Mouse (Mus musculus) central nervous system, embryonic 14 days (tissue): ENCODE results near the gene 2310030G06Rik. TPM values are rescaled to one million over a fixed set of nuclear protein-coding genes. Genes with fewer than 3 reads are reported as not detected.

Experiments used
- polyA plus RNA-seq: library from polyadenylated mRNA; depleted of rRNA; stranded (reverse); fragments of >200 nt; gene quantifications from 2 replicates; pipeline ENCODE4 v1.2.3, GENCODE M21; 2012; rRNA removed

Gene 2310030G06Rik
- polyA plus RNA-seq, result 1.4 and 2.1 TPM in 2 replicates

DNA sequence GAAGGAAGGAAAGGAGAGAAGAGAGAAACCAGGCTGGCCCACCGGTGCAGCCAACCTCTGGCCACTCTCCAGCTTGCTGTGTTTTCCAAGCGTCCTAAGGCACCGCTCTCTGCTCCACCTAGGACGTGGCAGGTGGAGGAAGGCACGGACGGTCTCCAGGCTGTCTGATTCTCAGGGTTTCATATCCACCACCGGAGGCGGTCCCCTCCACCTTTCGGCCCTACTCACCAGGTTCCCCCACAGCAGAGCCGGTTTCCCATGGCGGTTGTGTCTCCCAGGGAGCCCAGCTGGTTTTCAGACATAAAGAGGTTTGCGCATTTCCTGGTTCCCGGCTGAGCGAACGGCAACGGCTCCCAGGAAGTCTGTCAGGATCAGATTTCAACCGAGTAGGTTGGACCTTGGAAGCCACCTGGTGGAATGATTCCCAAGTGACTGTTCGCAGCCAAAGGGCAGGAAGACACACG is at the start of gene 2310030G06Rik:
Gene 2310030G06Rik (minus strand): TSS at position 323 of the 464 bp plus-strand sequence.

DNA sequence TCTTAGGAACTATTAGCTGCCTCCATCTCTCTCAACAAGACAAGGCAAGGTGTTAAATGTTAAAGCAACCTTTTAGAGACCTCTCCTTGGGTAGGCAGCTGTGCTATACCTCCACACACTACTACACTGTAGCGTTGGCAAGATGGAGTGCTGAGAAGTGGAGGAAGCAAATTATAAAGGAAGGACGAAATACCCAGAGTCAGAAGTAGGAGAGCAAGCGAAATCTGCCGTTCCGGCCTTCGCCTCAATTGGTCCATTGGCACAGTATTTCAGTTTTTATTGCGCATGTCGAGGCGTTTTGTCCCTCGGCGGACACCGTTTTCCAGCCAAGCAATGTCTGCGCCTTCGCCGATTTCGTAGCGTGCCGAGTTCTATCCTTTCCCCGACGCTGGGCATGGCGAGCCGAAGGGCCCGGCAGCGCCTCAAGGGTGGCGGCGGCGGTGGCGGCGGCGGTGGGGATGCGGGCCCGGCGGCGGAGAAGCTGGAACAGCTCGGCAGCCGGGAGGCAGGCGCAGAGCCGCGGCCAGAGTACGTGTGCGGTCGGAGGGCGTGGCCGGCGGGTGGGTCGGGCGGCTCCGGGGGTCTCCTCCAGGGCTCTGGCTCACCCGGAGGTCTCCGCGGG is 28.8 kb upstream of the 2310030G06Rik start, which contains the start of the genes Alg9 and 1110032A03Rik:
Gene Alg9 (plus strand): TSS at position 29 of the 622 bp plus-strand sequence.
Gene 1110032A03Rik (minus strand): TSS at position 530 of the 622 bp plus-strand sequence.

DNA sequence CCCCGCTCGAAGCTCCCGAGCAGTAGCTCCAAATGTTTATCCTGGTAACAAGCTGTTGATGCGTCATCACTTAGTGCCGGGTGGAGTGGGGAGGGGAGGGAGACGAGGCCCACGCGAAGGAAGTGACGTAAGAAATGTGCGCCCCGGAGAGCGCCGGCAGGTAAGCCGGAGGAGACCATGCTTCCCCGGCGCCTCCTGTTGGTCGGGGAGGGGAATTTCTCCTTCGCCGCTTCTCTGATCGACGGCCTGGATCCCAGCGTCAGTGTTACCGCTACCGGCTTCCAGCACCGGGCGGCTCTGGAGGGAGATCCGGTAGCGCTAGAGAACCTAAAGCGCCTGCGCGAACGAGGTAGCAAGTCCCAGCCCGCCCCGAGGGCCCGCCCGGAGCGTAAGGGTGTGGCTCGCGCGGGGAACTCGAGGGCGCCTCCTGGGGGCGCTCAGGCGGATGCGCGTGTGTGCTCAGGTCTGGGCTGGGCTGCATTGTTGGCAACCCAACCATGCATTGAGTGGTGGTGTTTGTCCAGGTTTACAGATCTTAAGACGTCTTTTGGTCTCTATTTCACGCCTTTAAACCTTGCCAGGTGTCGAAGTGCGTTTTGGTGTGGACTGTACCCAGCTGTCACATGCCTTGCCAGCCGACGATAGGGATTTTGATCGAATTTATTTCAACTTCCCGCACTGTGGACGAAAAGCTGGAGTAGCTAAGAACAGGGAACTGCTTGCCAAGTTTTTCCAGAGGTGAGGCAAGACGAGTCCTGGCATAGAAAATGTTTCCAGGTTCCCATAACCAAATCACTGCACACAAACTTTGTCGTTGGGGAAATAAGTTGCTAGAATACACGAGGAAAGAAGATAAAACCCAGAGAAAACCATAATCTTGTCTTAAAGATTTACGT is 22.0 kb upstream of the 2310030G06Rik start, which contains the start of gene Fdxacb1:
Gene Fdxacb1 (plus strand): TSS at position 130 of the 896 bp plus-strand sequence.

DNA sequence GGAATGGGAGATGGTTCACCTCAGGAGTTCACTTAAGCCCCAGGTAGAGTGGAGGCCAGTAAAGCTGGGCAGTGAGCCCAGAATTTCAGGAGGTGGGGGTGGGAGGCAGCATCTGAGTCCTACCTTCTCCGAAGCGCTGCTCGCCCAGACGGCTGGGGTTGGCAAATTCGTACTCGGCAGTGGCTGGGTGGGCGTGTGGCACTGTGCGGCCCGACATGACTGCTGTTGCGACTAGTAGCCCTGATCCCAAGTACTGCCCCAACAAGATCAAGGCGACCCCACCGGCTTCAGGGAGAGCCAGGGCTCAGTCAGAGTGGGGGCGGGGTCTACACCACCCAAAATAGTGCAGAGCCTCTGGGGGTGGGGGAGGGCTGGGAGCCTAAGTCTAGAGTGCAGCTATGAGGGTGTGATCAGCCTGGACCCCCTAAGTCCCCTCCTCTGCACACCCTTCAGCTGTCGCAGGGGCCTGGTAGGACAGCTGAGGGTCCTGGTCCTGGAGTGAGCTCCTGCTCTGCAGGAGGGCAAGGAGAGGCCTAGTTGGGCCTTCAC is 5.8 kb upstream of the 2310030G06Rik start, which contains the start of gene Hspb2:
Gene Hspb2 (minus strand): TSS at position 301 of the 549 bp plus-strand sequence.

DNA sequence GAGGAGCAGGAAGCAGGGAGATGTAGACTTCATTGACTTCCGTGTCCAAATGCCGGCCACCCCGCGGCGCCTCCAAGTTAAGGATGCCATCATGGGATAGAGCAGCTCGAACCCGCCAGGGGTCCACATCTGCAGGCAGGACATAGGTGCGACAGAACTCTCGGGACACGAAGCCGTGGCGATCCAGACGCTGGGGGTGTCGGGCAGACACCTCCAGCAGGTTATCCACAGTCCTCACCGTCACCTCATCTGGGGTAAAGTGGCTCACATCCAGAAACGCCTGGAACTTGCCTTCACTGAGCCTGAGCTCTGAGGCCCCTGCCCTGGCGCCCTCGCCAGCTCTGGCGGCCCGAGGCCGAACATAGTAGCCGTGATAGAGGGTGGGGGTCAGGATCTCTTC is 5.0 kb upstream of the 2310030G06Rik start, which contains the start of gene Cryab:
Gene Cryab (plus strand): TSS at position 3 of the 400 bp plus-strand sequence.

DNA sequence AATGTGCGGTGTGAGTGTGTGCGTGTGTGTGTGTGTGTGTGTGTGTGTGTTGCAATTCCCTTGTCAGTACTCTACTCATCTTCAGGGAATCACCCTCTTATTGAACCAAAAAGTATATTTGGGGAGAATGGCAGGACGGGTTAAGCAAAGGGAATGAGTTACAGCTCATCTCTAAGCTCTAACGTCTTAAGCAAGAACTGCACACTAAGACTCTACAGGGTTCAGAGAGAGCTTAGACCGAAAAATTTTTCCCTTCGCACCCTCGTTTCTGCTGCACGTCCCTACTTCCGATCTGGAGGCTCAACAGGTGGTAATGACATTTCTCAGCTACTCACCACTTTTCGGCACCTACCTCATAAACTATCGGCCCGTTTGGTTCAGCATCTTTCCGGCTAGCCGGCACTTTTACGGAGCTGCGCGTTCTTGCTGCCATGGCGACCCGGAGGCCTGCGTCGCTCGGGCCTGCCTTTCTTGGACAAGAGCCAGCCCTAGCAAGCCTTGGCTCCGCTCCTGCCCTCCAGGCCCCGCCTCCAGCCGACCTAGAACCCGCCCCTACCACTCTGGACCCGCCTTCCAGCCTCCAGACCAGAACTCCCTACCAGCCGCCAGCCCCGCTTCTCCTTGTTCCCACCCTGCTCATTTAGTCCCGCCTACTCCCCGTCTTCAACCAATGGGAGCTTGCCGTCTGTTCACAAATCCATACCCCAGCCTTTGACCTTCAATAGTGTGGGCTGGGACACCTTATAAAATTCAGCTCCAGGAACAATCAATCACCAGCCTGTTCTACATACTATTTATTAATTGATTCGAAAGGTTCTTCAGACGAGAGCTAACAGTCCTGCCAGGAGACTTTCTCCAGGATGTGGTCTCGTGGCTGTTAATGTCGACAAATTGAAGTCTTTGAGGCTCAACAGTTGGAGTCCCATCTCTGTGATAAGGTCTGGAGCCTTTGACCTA is 7.1 kb downstream of the 2310030G06Rik start, which contains the start of gene Dixdc1:
Gene Dixdc1 (minus strand): TSS at position 604 of the 957 bp plus-strand sequence.

Other genes with a start within 250 kb of the 2310030G06Rik start
- gene Pts, start 217.8 kb downstream of the 2310030G06Rik start, polyA plus RNA-seq, result 82.2 and 86.4 TPM in 2 replicates
- gene Il18, start 191.7 kb downstream of the 2310030G06Rik start, polyA plus RNA-seq, result 14.3 and 17.1 TPM in 2 replicates
- gene Bco2, start 191.4 kb downstream of the 2310030G06Rik start, polyA plus RNA-seq, result 0.35 and 0.48 TPM in 2 replicates
- gene Tex12, start 185.2 kb downstream of the 2310030G06Rik start, polyA plus RNA-seq, result not detected in 2 replicates
- 145 and 152 TPM in 2 replicates for gene Sdhd, start 142.7 kb downstream of the 2310030G06Rik start, polyA plus RNA-seq
- 368 and 467 TPM in 2 replicates for gene Timm8b, start 142.6 kb downstream of the 2310030G06Rik start, polyA plus RNA-seq
- 3.9 and 4.9 TPM in 2 replicates for gene Pih1d2, start 129.2 kb downstream of the 2310030G06Rik start, polyA plus RNA-seq
- gene Nkapd1, start 129.1 kb downstream of the 2310030G06Rik start, polyA plus RNA-seq, result 22.2 and 22.6 TPM in 2 replicates
- gene Dlat, start 86.8 kb downstream of the 2310030G06Rik start, polyA plus RNA-seq, result 30.6 and 34.2 TPM in 2 replicates
- gene Dixdc1, start 7.0 kb downstream of the 2310030G06Rik start, polyA plus RNA-seq, result 31.3 and 33.4 TPM in 2 replicates
- 4.3 and 17.1 TPM in 2 replicates for gene Cryab, start 4.8 kb upstream of the 2310030G06Rik start, polyA plus RNA-seq
- 0.95 and 9.7 TPM in 2 replicates for gene Hspb2, start 5.8 kb upstream of the 2310030G06Rik start, polyA plus RNA-seq
- 6.8 and 7.7 TPM in 2 replicates for gene Fdxacb1, start 21.7 kb upstream of the 2310030G06Rik start, polyA plus RNA-seq
- gene Alg9, start 28.5 kb upstream of the 2310030G06Rik start, polyA plus RNA-seq, result 38.1 and 40.1 TPM in 2 replicates
- gene 1110032A03Rik, start 29.0 kb upstream of the 2310030G06Rik start, polyA plus RNA-seq, result 43.7 and 47.8 TPM in 2 replicates
- 29.8 and 38.0 TPM in 2 replicates for gene Ppp2r1b, start 98.8 kb upstream of the 2310030G06Rik start, polyA plus RNA-seq